Mouse (Mus musculus) liver, postnatal 0 days (tissue): ENCODE results near the gene Ptpa.

Experiments used
- CTCF ChIP-seq: sonication (generic); IDR thresholded peaks from 2 replicates; pipeline ENCODE4 v1.5.1; 2016; ENCODE audit warnings: antibody characterized with exemption, low read depth
- EP300 ChIP-seq: IDR thresholded peaks from 2 replicates; pipeline ENCODE4 v1.6.1; 2016; ENCODE audit warnings: antibody characterized with exemption, low read depth, mild to moderate bottlenecking

GRCm38 (mm10) chr2:30470143-30470946 is 54.5 kb downstream of the Ptpa start:
- TF ChIP-seq CTCF (no peak), EP300 (no peak)
